Mouse (Mus musculus) cortical plate, adult 2 months (tissue): ENCODE results near the gene Kif21a.

Experiments
- CTCF ChIP-seq: fragments of 200-500 bp; IDR thresholded peaks from 2 replicates; pipeline ENCODE4 v1.5.1; 2011; ENCODE audit warnings: mild to moderate bottlenecking, control low read depth, low read length; ENCODE audit not compliant: insufficient read depth; ENCODE audit errors: extremely low read depth
- POLR2A ChIP-seq: fragments of 200-500 bp; IDR thresholded peaks from 2 replicates; pipeline ENCODE4 v1.6.1; 2011; ENCODE audit warnings: mild to moderate bottlenecking, low read length, control low read depth; ENCODE audit not compliant: insufficient read depth; ENCODE audit errors: extremely low read depth

DNA sequence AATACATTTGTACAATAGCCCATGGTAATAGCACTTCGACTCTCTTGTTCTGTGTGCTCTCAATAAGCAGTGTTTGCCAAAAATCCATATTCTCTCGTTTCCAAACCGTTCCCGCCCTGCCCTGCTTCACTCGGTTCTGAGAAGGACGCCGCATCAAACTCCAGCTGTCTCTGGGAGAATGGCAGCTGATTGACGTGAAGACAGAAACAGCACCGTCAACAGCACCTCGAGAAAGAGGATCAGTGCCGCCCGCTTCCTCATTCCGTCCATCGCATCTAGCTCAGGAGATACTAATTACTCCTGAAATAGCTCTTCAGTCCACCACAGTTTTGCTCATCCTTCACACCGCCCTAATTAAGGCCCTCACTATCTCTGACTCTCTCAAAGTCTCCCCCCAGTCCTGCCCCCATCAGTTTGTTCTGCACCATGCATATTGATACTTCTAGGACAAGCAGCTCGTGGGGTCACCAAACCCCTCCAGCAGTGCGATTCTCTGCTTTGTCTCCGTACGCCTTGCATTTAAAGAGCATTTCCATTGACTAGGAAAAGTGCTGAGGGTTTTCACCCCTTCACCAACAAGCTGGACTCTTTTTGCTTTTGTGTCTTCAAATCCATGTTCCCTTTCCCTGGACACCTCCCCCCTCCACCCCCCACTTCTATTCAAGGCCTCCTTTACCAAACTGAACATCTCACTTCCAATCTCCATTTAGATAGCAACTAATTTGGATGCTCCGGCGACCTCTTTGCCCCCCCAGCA is 49.3 kb downstream of the Kif21a start:
- TF ChIP-seq CTCF (no peak), POLR2A (no peak)
